Mouse (Mus musculus) forebrain, embryonic 14.5 days (tissue): Measurements from ENCODE around the gene Esrra. TPM values are rescaled to one million over a fixed set of nuclear protein-coding genes. Genes with fewer than 3 reads are reported as not detected.

ENCODE experiments used
- ATAC-seq: fragments of 200-750 bp; cut with Nextera tagmentation; 2 replicates; pipeline ENCODE4 v1.8.0; 2017; ENCODE audit warnings: mild to moderate bottlenecking, moderate library complexity
- DNase-seq: peaks from one replicate; pipeline ENCODE4 v3.0.0-alpha.2; 2015; ENCODE audit warnings: low spot score
- H3K27ac ChIP-seq: fragments of 300-500 bp; sonication (generic); 2 replicates; pipeline ENCODE4 v1.5.1; 2014; ENCODE audit warnings: low read depth, mild to moderate bottlenecking, control low read depth, low read length, moderate library complexity
- H3K27me3 ChIP-seq: fragments of 300-500 bp; sonication (generic); replicated peaks from 2 replicates; pipeline ENCODE4 v1.6.1; 2014; ENCODE audit warnings: low read length, control low read depth, mixed read lengths; ENCODE audit not compliant: control insufficient read depth, insufficient read depth
- H3K36me3 ChIP-seq: fragments of 300-500 bp; sonication (generic); 2 replicates; pipeline ENCODE4 v1.6.1; 2014; ENCODE audit warnings: low read length, control low read depth; ENCODE audit not compliant: control insufficient read depth, insufficient read depth
- H3K4me1 ChIP-seq: fragments of 300-500 bp; sonication (generic); 2 replicates; pipeline ENCODE4 v1.6.1; 2014; ENCODE audit warnings: antibody characterized with exemption, low read length, control low read depth; ENCODE audit not compliant: control insufficient read depth, insufficient read depth
- H3K4me2 ChIP-seq: fragments of 300-500 bp; sonication (generic); 2 replicates; pipeline ENCODE4 v1.6.1; 2014; ENCODE audit warnings: mild to moderate bottlenecking, control low read depth, low read length
- H3K4me3 ChIP-seq: fragments of 300-500 bp; sonication (generic); 2 replicates; pipeline ENCODE4 v1.5.1; 2014; ENCODE audit warnings: low read depth, low read length, control low read depth
- H3K9ac ChIP-seq: fragments of 300-500 bp; sonication (generic); 2 replicates; pipeline ENCODE4 v1.6.1; 2014; ENCODE audit warnings: mild to moderate bottlenecking, low read length, control low read depth, moderate library complexity
- H3K9me3 ChIP-seq: fragments of 300-500 bp; sonication (generic); replicated peaks from 2 replicates; pipeline ENCODE4 v1.6.1; 2016; ENCODE audit warnings: low read length, control low read depth, mixed read lengths; ENCODE audit not compliant: control insufficient read depth
- whole genome bisulfite sequencing: fragments of 180-500 bp; shearing (Covaris S2); extraction: QIAGEN DNeasy Blood & Tissue Kit; methylation state at CpG from one replicate; pipeline ENCODE4 v1.1.7; 2014; 5-methylcytosine and 5-hydroxymethylcytosine counted together
- microRNA-seq: library from miRNA; unstranded; fragments of <30 nt; microRNA quantifications from one replicate; pipeline ENCODE4, GENCODE M21; 2016
- polyA plus RNA-seq: library from polyadenylated mRNA; unstranded; fragments of >200 nt; fragmentation: Nextera tagmentation; extraction: Ambion mirVana; gene quantifications from 2 replicates; pipeline ENCODE4 v1.2.1, GENCODE M21; 2014

The Esrra gene
- polyA plus RNA-seq, 1 experiment from 2014 or later = 6.3 TPM

GRCm38 (mm10) chr19:6872701-6873100, 48.9 kb downstream of the Esrra start:
- Histone ChIP-seq H3K27ac (no peak overlapping the region), H3K36me3 (no peaks in the 10 kb centered on the region), H3K27me3 (no peaks in the 10 kb centered on the region), H3K9me3 (no peaks in the 10 kb centered on the region), H3K9ac (no peak overlapping the region), H3K4me2 (no peak overlapping the region), H3K4me1 (no peaks in the 10 kb centered on the region), H3K4me3 (no peak overlapping the region)
- 84% methylated on average over 3 of the region's 3 CpGs for WGBS
- no peak for DNase-seq
- ATAC-seq = no peak

GRCm38 (mm10) chr19:6871574-6872271, 49.9 kb downstream of the Esrra start:
- no peaks in the 10 kb centered on the region for H3K27me3 ChIP-seq
- no peak overlapping the region for H3K9ac ChIP-seq
- WGBS = 66% methylated on average over 5 of the region's 5 CpGs
- no peak overlapping the region for H3K27ac ChIP-seq
- H3K9me3 ChIP-seq = no peaks in the 10 kb centered on the region
- H3K4me2 ChIP-seq = no peak overlapping the region
- no peaks in the 10 kb centered on the region for H3K36me3 ChIP-seq
- H3K4me1 ChIP-seq = no peaks in the 10 kb centered on the region
- H3K4me3 ChIP-seq = no peak overlapping the region
- no peak for ATAC-seq
- DNase-seq = no peak

DNA sequence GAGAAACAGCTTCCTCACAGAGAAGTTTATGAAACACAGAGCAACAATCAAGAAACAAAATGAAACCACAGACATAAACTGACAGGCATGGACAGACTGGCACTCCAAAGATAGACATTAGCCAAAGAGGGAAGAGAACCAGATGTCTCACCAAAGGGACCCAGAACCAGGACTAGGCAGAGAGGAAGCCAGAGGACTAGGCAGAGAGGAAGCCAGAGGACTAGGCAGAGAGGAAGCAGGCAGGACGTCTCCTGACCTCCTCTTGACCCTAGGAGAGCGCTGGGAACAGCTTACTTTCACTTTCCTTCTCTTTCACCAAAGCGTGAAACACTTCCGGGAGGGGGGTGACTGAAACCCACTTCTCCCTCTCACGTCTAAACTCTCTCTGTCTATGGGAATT, 52.3 kb downstream of the Esrra start:
- WGBS = 10% methylated on average over 5 of the region's 5 CpGs

GRCm38 (mm10) chr19:6861451-6861850, 60.2 kb downstream of the Esrra start:
- Histone ChIP-seq H3K9me3 (no peaks in the 10 kb centered on the region), H3K4me3 (no peak overlapping the region), H3K9ac (no peak overlapping the region), H3K4me1 (no peaks in the 10 kb centered on the region), H3K27me3 (no peaks in the 10 kb centered on the region), H3K27ac (no peak overlapping the region), H3K36me3 (no peaks in the 10 kb centered on the region), H3K4me2 (no peak overlapping the region)
- ATAC-seq = no peak
- WGBS = 94% methylated on average over 4 of the region's 4 CpGs
- DNase-seq = no peak

More for the DNA sequence above, 52.3 kb downstream of the Esrra start:
- H3K9me3 ChIP-seq = no peaks in the 10 kb centered on the region
- no peaks in the 10 kb centered on the region for H3K4me1 ChIP-seq
- H3K27me3 ChIP-seq = no peaks in the 10 kb centered on the region
- no peak overlapping the region for H3K27ac ChIP-seq
- no peaks in the 10 kb centered on the region for H3K36me3 ChIP-seq
- H3K4me2 ChIP-seq = no peak overlapping the region
- H3K4me3 ChIP-seq = no peak overlapping the region
- no peak overlapping the region for H3K9ac ChIP-seq
- DNase-seq (no peak), ATAC-seq (no peak)

Small RNA genes within 50 kb of the gene (microRNA-seq; reads per million reads assigned to microRNA genes)
- 0.66 reads per million for gene Mir6990

Other genes with a start within 250 kb of the Esrra start
- gene Rps6ka4, start 81.2 kb downstream of the Esrra start, polyA plus RNA-seq = 3.0 and 7.0 TPM in 2 replicates
- 0.07 and 0.37 TPM in 2 replicates for gene Ccdc88b, start 63.6 kb downstream of the Esrra start, polyA plus RNA-seq
- gene Trmt112, start 12.1 kb downstream of the Esrra start, polyA plus RNA-seq = 125 and 150 TPM in 2 replicates
- 229 and 233 TPM in 2 replicates for gene Prdx5, start 11.7 kb downstream of the Esrra start, polyA plus RNA-seq
- 0.45 and 1.1 TPM in 2 replicates for gene Catsperz, start 3.6 kb upstream of the Esrra start, polyA plus RNA-seq
- gene Kcnk4, start 12.7 kb upstream of the Esrra start, polyA plus RNA-seq = 0.77 and 0.98 TPM in 2 replicates
- 77.0 and 81.1 TPM in 2 replicates for gene Bad, start 20.0 kb upstream of the Esrra start, polyA plus RNA-seq
- 38.1 and 45.0 TPM in 2 replicates for gene Gpr137, start 20.7 kb upstream of the Esrra start, polyA plus RNA-seq
- 180 and 194 TPM in 2 replicates for gene Ppp1r14b, start 53.2 kb upstream of the Esrra start, polyA plus RNA-seq
- 6.7 and 7.7 TPM in 2 replicates for gene Plcb3, start 54.7 kb upstream of the Esrra start, polyA plus RNA-seq
- 80.1 and 80.4 TPM in 2 replicates for gene Fkbp2, start 58.7 kb upstream of the Esrra start, polyA plus RNA-seq
- 24.5 and 28.4 TPM in 2 replicates for gene Vegfb, start 65.8 kb upstream of the Esrra start, polyA plus RNA-seq
- 22.5 and 25.2 TPM in 2 replicates for gene Dnajc4, start 70.8 kb upstream of the Esrra start, polyA plus RNA-seq
- gene Nudt22, start 74.3 kb upstream of the Esrra start, polyA plus RNA-seq = 18.8 and 21.2 TPM in 2 replicates
- 14.4 and 15.2 TPM in 2 replicates for gene Trpt1, start 74.3 kb upstream of the Esrra start, polyA plus RNA-seq
- gene Fermt3, start 97.7 kb upstream of the Esrra start, polyA plus RNA-seq = 3.5 TPM in 2 replicates
- gene Stip1, start 118.2 kb upstream of the Esrra start, polyA plus RNA-seq = 278 and 287 TPM in 2 replicates
- gene Macrod1, start 135.0 kb upstream of the Esrra start, polyA plus RNA-seq = 4.0 and 4.8 TPM in 2 replicates
- 9.5 and 12.2 TPM in 2 replicates for gene Flrt1, start 183.9 kb upstream of the Esrra start, polyA plus RNA-seq